10 mouse cellular contexts compared by ENCODE assay signal in the genomic region with DNA sequence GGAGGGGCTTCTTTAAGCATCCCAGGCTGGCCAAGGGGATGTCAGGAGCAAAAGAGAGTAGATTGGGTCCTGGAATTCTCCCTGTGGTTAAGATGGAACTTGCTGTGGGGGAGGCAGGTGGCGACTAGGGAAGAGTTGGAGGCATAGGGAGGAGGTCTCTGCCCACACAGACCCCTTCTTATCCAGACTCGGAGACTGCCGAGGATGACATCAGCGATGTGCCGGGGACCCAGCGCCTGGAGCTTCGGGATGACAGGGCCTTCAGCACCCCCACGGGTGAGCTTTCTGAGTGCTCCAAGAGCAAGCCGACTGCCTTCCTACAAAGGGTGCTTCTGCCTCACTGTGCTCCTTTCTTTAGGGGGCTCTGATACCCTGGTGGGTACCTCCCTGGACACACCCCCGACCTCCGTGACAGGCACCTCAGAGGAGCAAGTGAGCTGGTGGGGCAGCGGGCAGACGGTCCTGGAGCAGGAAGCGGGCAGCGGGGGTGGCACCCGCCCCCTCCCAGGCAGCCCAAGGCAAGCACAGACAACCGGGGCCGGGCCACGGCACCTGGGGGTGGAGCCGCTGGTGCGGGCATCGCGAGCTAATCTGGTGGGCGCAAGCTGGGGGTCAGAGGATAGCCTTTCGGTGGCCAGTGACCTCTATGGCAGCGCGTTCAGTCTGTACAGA. TPM values are rescaled to one million over a fixed set of nuclear protein-coding genes. Genes with fewer than 3 reads are reported as not detected.
DNase-seq lines count a peak whose midpoint lies in the region; ATAC-seq and TF ChIP-seq lines count a peak whose summit lies in the region.
"Had no signal": no experiment of that assay in that cellular context is flagged by ENCODE, and none has a peak within 500 bp of the region (broad histone marks: within the 10 kb centered on the region; RNA-seq: fewer than 3 reads in every experiment).

No protein-coding gene starts in this region.

- no peak overlapping the region for H3K4me3 ChIP-seq in gastrocnemius, adult 2 months
- peak overlapping the region; percentile 38 for H3K4me3 ChIP-seq in megakaryocyte, embryonic 14.5 days (replicated peaks)
- no peak overlapping the region for H3K4me3 ChIP-seq in hindbrain, embryonic 15.5 days
- no peak overlapping the region for H3K4me3 ChIP-seq in neural tube, embryonic 14.5 days (ENCODE audit: low read depth, low read length)

- no peak overlapping the region for H3K9ac ChIP-seq in hindbrain, embryonic 15.5 days
- no peak overlapping the region for H3K9ac ChIP-seq in neural tube, embryonic 14.5 days (replicated peaks; ENCODE audit: low read depth, low read length)

- H3K4me1 ChIP-seq in megakaryocyte, embryonic 14.5 days: peaks cover 29% of the 10 kb centered on the region
- peaks cover 78% of the 10 kb centered on the region for H3K4me1 ChIP-seq in hindbrain, embryonic 15.5 days (replicated peaks)
- peaks cover 44% of the 10 kb centered on the region for H3K4me1 ChIP-seq in neural tube, embryonic 14.5 days (ENCODE audit: control insufficient read depth, insufficient read depth, low read length)

- WGBS in hindbrain, embryonic 15.5 days: 84% methylated on average over 27 of the region's 27 CpGs
- 85% methylated on average over 27 of the region's 27 CpGs for WGBS in neural tube, embryonic 14.5 days

- no peak for ATAC-seq in megakaryocyte, adult 5-6 weeks (ENCODE audit: poor library complexity, severe bottlenecking)
- ATAC-seq in hindbrain, embryonic 15.5 days (ENCODE audit: low FRiP score, low read depth): no peak
- ATAC-seq in neural tube, embryonic 14.5 days (ENCODE audit: low read depth): no peak
- ATAC-seq: forebrain, embryonic 16.5 days had no signal

- TF ChIP-seq CTCF in gastrocnemius, adult 2 months (IDR thresholded peaks at IDR 0.05): no peak

- peak overlapping the region; percentile 79 for H3K27ac ChIP-seq in gastrocnemius, adult 2 months
- H3K27ac ChIP-seq in hindbrain, embryonic 15.5 days (replicated peaks): no peak overlapping the region
- H3K27ac ChIP-seq in neural tube, embryonic 14.5 days (ENCODE audit: low read depth, low read length): no peak overlapping the region

- H3K4me2 ChIP-seq in hindbrain, embryonic 15.5 days: peak overlapping the region; percentile 47
- peak overlapping the region; percentile 35; the same call in 1 of the 2 replicates for H3K4me2 ChIP-seq in neural tube, embryonic 14.5 days (ENCODE audit: low read depth, low read length)

- peaks cover 98% of the 10 kb centered on the region for H3K27me3 ChIP-seq in megakaryocyte, embryonic 14.5 days (replicated peaks)
- H3K27me3 ChIP-seq in hindbrain, embryonic 15.5 days: peaks cover 16% of the 10 kb centered on the region
- H3K27me3 ChIP-seq in neural tube, embryonic 14.5 days (ENCODE audit: control insufficient read depth, insufficient read depth, low read length): peaks cover 18% of the 10 kb centered on the region
- H3K27me3 ChIP-seq: CH12.LX had no signal

- no peak for DNase-seq in gastrocnemius, adult 2 months
- DNase-seq in gastrocnemius, adult 18-20 months (ENCODE audit: low spot score): no peak
- DNase-seq in lung, postnatal 4 days: no peak

- intact Hi-C loops in gastrocnemius, adult 2 months (cut with DNase I): no loop called here

- no peaks in the 10 kb centered on the region for H3K9me3 ChIP-seq in megakaryocyte, embryonic 14.5 days
- no peaks in the 10 kb centered on the region for H3K9me3 ChIP-seq in hindbrain, embryonic 15.5 days
- no peaks in the 10 kb centered on the region for H3K9me3 ChIP-seq in neural tube, embryonic 14.5 days (ENCODE audit: control insufficient read depth, low read length)

- H3K36me3 ChIP-seq in megakaryocyte, embryonic 14.5 days (replicated peaks; ENCODE audit: low read length): no peaks in the 10 kb centered on the region
- no peaks in the 10 kb centered on the region for H3K36me3 ChIP-seq in hindbrain, embryonic 15.5 days
- no peaks in the 10 kb centered on the region for H3K36me3 ChIP-seq in neural tube, embryonic 14.5 days (ENCODE audit: control insufficient read depth, insufficient read depth, low read length)

RNA-seq across cellular contexts. Expression of gene Speg, which starts 9.5 kb away (rescaled TPM):
- total RNA-seq in gastrocnemius, adult 2 months (2021): 100 to 1,000 TPM; 268 to 311 TPM
- total RNA-seq in gastrocnemius, adult 18-20 months (2021): 100 to 1,000 TPM; 255 to 257 TPM
- 48.7 TPM in 1 of 2 replicates, not detected in the other for polyA plus RNA-seq in megakaryocyte, embryonic 14.5 days (2012; ENCODE audit: insufficient read depth, low replicate concordance)
- not detected in 2 replicates for total RNA-seq in megakaryocyte, adult 5-6 weeks (2015)
- 0.11 TPM in 1 of 2 replicates, not detected in the other for total RNA-seq in megakaryocyte, adult 5-6 weeks (2017)
- polyA plus RNA-seq in hindbrain, embryonic 15.5 days (2015; fragmentation: Nextera tagmentation; extraction: Ambion mirVana): 22.4 and 25.0 TPM in 2 replicates
- 19.5 and 20.8 TPM in 2 replicates for polyA plus RNA-seq in neural tube, embryonic 14.5 days (2014; fragmentation: Nextera tagmentation; extraction: Ambion mirVana)
- total RNA-seq: megakaryocyte-erythroid progenitor cell, adult 5-6 weeks had no signal

RNA-seq across cellular contexts. Expression of gene Des, which starts 24.5 kb away (rescaled TPM):
- 1,000 to 10,000 TPM; 2,035 to 2,198 TPM for total RNA-seq in gastrocnemius, adult 2 months (2021)
- total RNA-seq in gastrocnemius, adult 18-20 months (2021): 1,000 to 10,000 TPM; 2,427 to 2,600 TPM
- polyA plus RNA-seq in megakaryocyte, embryonic 14.5 days (2012; ENCODE audit: insufficient read depth, low replicate concordance): 0.11 TPM in 1 of 2 replicates, not detected in the other
- total RNA-seq in megakaryocyte, adult 5-6 weeks (2015): not detected in 2 replicates
- total RNA-seq in megakaryocyte, adult 5-6 weeks (2017): not detected in 2 replicates
- 1.1 and 1.7 TPM in 2 replicates for polyA plus RNA-seq in hindbrain, embryonic 15.5 days (2015; fragmentation: Nextera tagmentation; extraction: Ambion mirVana)
- polyA plus RNA-seq in neural tube, embryonic 14.5 days (2014; fragmentation: Nextera tagmentation; extraction: Ambion mirVana): 1.1 TPM in 2 replicates
- total RNA-seq: megakaryocyte-erythroid progenitor cell, adult 5-6 weeks had no signal

RNA-seq across cellular contexts. Expression of gene Gmppa, which starts 51.1 kb away (rescaled TPM):
- 10 to 100 TPM; 41.1 to 42.7 TPM for total RNA-seq in gastrocnemius, adult 2 months (2021)
- 10 to 100 TPM; 37.3 to 44.6 TPM for total RNA-seq in gastrocnemius, adult 18-20 months (2021)
- polyA plus RNA-seq in megakaryocyte, embryonic 14.5 days (2012; ENCODE audit: insufficient read depth, low replicate concordance): 234 and 693 TPM in 2 replicates
- 71.8 and 79.4 TPM in 2 replicates for total RNA-seq in megakaryocyte, adult 5-6 weeks (2015)
- total RNA-seq in megakaryocyte, adult 5-6 weeks (2017): 56.5 and 58.9 TPM in 2 replicates
- polyA plus RNA-seq in hindbrain, embryonic 15.5 days (2015; fragmentation: Nextera tagmentation; extraction: Ambion mirVana): 73.8 and 79.0 TPM in 2 replicates
- polyA plus RNA-seq in neural tube, embryonic 14.5 days (2014; fragmentation: Nextera tagmentation; extraction: Ambion mirVana): 58.6 and 64.5 TPM in 2 replicates

Comparison
In these comparisons a context has a peak if more than half of its experiments do, and no peak if none do; other contexts are left out.
1. RNA of gene Speg, which starts 9.5 kb away (total RNA-seq): 268 to 311 TPM in gastrocnemius, adult 2 months and 255 to 257 TPM in gastrocnemius, adult 18-20 months; 0.11 TPM in megakaryocyte, adult 5-6 weeks; every median in the first group is over 100 times any median in the second.
2. RNA of gene Des, which starts 24.5 kb away (total RNA-seq): 2,427 to 2,600 TPM in gastrocnemius, adult 18-20 months and 2,035 to 2,198 TPM in gastrocnemius, adult 2 months; not detected in megakaryocyte, adult 5-6 weeks; every median in the first group is over 1,000 times any median in the second.